Mouse (Mus musculus): Measurements from ENCODE around the gene Sars. TPM values are rescaled to one million over a fixed set of nuclear protein-coding genes. Genes with fewer than 3 reads are reported as not detected.

Sars gene
- polyA plus RNA-seq, 1 experiment from 2014 or later: 116 TPM

DNA sequence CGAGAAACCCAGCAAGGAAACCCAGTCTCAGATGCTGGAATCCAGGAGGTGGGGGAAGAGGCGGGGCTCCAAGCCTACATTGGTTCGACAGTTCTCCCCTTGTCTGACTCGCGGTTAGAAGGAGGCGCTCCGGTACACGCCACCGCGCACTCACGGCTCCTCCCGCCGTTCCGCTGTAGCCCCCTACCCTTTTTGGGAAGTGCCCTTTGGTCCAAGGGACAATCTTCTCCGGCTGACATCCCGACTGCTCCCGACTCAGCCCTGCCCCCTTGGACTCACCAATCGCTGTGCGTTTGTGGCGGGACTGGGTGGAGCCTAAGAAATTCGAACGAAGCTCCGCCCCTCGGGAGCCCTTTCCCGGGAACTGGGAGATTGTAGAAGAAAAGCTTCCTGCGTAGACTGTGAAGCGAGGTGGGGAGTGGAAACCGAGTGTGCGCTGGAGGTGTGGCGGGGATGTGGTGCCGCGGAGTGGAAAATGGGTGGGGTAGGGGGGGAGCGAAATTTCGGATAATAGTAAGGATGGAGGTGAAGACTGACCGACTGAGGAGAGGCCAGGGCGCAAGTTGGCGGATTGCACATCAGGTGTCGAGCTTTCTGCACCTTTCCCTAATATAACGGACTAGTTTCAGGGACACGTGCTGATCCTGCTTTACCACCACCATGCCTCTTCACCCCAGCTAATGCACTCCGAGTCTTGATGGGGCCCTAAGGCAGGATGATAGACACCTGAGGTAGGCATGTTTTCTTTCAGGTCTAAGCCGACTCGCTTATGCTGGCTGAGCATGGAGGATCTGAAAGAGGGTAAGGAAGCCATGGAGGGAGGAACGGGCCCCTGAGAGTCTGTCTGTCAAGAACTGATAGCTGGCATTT lies 61.3 kb downstream of the Sars start, which contains the start of gene Psrc1:
Gene Psrc1, plus strand, starts transcription at position 355 of the 870 bp plus-strand sequence.
- H3K4me2 ChIP-seq: peak within 1 kb of the TSS; percentile 75
- H3K27ac ChIP-seq: peak within 1 kb of the TSS; percentile 77
- ATAC-seq (ENCODE audit: borderline replicate concordance, extremely low read depth, low FRiP score, low TSS enrichment): peak; percentile 92
- no peaks in the 10 kb centered on the region for H3K27me3 ChIP-seq
- WGBS: under 1% methylated on average over 44 of the region's 44 CpGs
- H3K4me1 ChIP-seq: peaks cover 56% of the 10 kb centered on the region
- H3K4me3 ChIP-seq: peak within 1 kb of the TSS; percentile 75
- peak within 1 kb of the TSS; percentile 45 for H3K9ac ChIP-seq
- no peaks in the 10 kb centered on the region for H3K9me3 ChIP-seq
- H3K36me3 ChIP-seq: peaks cover 17% of the 10 kb centered on the region

DNA sequence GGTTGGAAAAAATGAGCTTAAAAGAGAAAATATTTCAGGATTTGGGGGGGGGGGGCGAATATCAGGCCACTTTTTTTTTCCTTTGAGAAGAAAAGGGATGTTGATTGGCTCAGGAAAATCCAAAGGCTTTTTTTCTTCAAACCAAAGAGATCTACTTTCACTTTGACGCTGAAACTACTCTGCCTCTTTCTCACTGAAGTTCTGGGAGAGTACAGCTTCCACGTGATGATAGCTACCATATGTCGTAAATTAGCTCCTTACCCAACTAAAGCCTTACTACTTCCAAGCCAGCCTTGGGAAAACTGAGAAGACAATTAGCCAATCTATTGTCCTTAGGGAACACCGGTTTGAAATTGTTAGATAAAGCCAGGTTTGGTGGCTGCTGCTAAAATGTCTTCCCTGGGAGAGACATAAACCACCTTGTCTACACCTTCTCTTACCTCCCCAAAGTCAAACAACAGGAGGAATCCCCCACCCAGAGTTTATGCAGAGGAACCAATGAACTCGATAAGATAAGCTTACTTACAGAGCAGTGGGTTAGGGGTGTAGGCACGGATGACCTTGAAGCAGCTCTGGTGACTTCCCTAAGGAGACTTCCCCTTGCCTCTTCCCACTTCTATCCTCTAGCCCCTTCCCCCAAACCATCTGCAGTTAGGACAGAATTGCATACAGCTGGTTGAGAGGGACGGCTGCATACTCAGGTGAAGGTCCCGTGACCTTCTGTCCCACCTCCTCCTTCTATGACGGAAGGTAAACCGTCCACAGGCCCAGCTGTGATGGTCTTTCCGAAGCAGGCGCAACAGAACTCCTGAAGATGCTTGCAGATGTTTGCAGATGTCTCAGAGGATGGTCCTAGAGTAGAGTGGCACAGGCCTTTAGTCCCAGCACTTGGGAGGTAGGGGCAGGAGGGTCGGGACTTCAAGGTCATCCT lies 62.8 kb downstream of the Sars start:
- peaks cover 49% of the 10 kb centered on the region for H3K4me1 ChIP-seq
- peaks cover 11% of the 10 kb centered on the region for H3K36me3 ChIP-seq
- H3K27me3 ChIP-seq: no peaks in the 10 kb centered on the region
- no peaks in the 10 kb centered on the region for H3K9me3 ChIP-seq
- no peak for ATAC-seq (ENCODE audit: borderline replicate concordance, extremely low read depth, low FRiP score, low TSS enrichment)
- no peak overlapping the region; the same call in 1 of the 2 replicates for H3K9ac ChIP-seq
- H3K4me3 ChIP-seq: peak overlapping the region; percentile 19
- 0 out of 2 replicates have a peak overlapping the region, but pooled peaks have one; percentile 77 for H3K27ac ChIP-seq
- H3K4me2 ChIP-seq: peak overlapping the region; percentile 75
- 58% methylated on average over 14 of the region's 14 CpGs for WGBS

DNA sequence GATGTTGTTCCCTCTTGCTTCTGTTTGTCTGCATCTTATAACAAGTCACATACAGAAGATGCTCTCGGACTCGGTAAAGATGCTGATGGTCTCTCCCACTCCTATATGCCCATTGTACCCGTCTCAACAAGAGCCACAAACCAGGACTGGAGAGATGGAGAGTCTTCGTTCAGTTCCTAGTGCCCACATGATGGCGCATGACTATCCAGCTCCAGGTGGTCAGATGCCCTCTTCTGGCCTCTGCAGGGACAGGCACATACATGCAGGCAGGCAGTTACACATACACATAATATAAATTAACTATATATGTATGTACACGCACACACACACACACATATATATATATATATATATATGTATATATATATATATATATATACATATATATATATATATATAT lies 64.3 kb downstream of the Sars start:
- Histone ChIP-seq H3K27ac (no peak overlapping the region), H3K4me2 (no peak overlapping the region), H3K4me3 (no peak overlapping the region), H3K27me3 (no peaks in the 10 kb centered on the region), H3K4me1 (peaks cover 35% of the 10 kb centered on the region), H3K9me3 (no peaks in the 10 kb centered on the region), H3K36me3 (no peaks in the 10 kb centered on the region), H3K9ac (no peak overlapping the region)
- 76% methylated on average over 6 of the region's 6 CpGs for WGBS
- ATAC-seq (ENCODE audit: borderline replicate concordance, extremely low read depth, low FRiP score, low TSS enrichment): no peak

DNA sequence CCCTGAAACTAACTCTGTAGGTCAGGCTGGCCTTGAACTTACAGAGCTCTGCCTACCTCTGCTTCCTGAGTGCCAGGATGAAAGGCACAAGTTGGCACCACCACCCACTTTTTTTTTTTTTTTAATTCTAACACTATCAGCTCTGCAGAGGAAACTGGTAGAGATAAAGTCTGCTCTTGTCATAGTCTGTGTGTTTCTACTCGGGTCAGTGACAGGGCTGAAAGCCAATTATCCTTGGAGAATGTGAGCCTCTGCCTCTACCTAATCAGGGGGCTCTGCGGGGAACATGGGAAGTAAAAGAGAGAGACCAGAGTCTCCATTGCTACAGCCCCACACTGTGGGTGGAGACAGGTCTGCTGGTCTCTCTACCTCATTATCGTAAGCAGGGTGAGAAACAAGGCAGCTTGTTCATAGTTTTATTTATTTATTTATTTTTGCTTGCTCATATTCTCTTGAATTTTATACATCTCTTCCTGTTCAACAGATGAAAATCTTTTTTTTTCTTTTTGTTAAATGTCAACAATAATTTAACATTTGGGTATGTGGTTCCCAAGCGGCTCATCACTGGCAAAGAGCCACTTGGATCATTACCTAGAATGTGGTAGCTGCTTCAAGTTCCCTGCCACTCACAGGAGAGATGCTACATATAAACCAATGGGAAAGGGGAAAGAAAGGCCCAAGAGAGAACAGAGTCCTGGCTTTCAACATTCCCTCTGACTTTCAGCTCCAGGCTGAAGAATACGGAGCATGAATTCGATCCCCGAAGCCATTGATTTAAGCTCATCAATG lies 65.9 kb downstream of the Sars start:
- H3K9ac ChIP-seq: no peak overlapping the region
- H3K4me1 ChIP-seq: peaks cover 19% of the 10 kb centered on the region
- H3K27me3 ChIP-seq: no peaks in the 10 kb centered on the region
- 72% methylated on average over 7 of the region's 7 CpGs for WGBS
- H3K36me3 ChIP-seq: no peaks in the 10 kb centered on the region
- H3K27ac ChIP-seq: no peak overlapping the region
- ATAC-seq (ENCODE audit: borderline replicate concordance, extremely low read depth, low FRiP score, low TSS enrichment): no peak
- no peak overlapping the region for H3K4me2 ChIP-seq
- H3K4me3 ChIP-seq: no peak overlapping the region
- no peaks in the 10 kb centered on the region for H3K9me3 ChIP-seq

Other genes with a start within 250 kb of the Sars start
- gene Cyb561d1, start 244.0 kb downstream of the Sars start, polyA plus RNA-seq (2015; fragmentation: Nextera tagmentation; extraction: Ambion mirVana): 2.6 and 3.4 TPM in 2 replicates
- gene Atxn7l2, start 234.3 kb downstream of the Sars start, polyA plus RNA-seq (2015; fragmentation: Nextera tagmentation; extraction: Ambion mirVana): 14.5 TPM in 2 replicates
- gene Sypl2, start 218.6 kb downstream of the Sars start, polyA plus RNA-seq (2015; fragmentation: Nextera tagmentation; extraction: Ambion mirVana): 0.42 and 0.54 TPM in 2 replicates
- 289 and 312 TPM in 2 replicates for gene Psma5, start 188.3 kb downstream of the Sars start, polyA plus RNA-seq (2015; fragmentation: Nextera tagmentation; extraction: Ambion mirVana)
- 24.8 and 28.0 TPM in 2 replicates for gene Sort1, start 161.1 kb downstream of the Sars start, polyA plus RNA-seq (2015; fragmentation: Nextera tagmentation; extraction: Ambion mirVana)
- gene Mybphl, start 80.3 kb downstream of the Sars start, polyA plus RNA-seq (2015; fragmentation: Nextera tagmentation; extraction: Ambion mirVana): 2.8 and 9.3 TPM in 2 replicates
- 79.8 and 81.5 TPM in 2 replicates for gene Psrc1, start 61.4 kb downstream of the Sars start, polyA plus RNA-seq (2015; fragmentation: Nextera tagmentation; extraction: Ambion mirVana)
- 7.5 and 8.5 TPM in 2 replicates for gene Celsr2, start 29.7 kb downstream of the Sars start, polyA plus RNA-seq (2015; fragmentation: Nextera tagmentation; extraction: Ambion mirVana)
- 0.99 and 1.1 TPM in 2 replicates for gene 1700013F07Rik, start 88.9 kb upstream of the Sars start, polyA plus RNA-seq (2015; fragmentation: Nextera tagmentation; extraction: Ambion mirVana)
- gene 5330417C22Rik, start 91.3 kb upstream of the Sars start, polyA plus RNA-seq (2015; fragmentation: Nextera tagmentation; extraction: Ambion mirVana): 16.4 and 16.6 TPM in 2 replicates
- gene Tmem167b, start 117.3 kb upstream of the Sars start, polyA plus RNA-seq (2015; fragmentation: Nextera tagmentation; extraction: Ambion mirVana): 43.1 and 43.3 TPM in 2 replicates
- 40.3 and 44.6 TPM in 2 replicates for gene Taf13, start 126.5 kb upstream of the Sars start, polyA plus RNA-seq (2015; fragmentation: Nextera tagmentation; extraction: Ambion mirVana)
- 10.4 and 10.8 TPM in 2 replicates for gene Wdr47, start 146.1 kb upstream of the Sars start, polyA plus RNA-seq (2015; fragmentation: Nextera tagmentation; extraction: Ambion mirVana)
- gene Clcc1, start 208.7 kb upstream of the Sars start, polyA plus RNA-seq (2015; fragmentation: Nextera tagmentation; extraction: Ambion mirVana): 87.4 and 90.2 TPM in 2 replicates